Mouse (Mus musculus) ovary, adult 18-20 months (tissue): ENCODE measurements around the gene Dnajb3.

Source experiments
- DNase-seq: peaks from one replicate; pipeline ENCODE4 v3.0.0; 2022; ENCODE audit warnings: low spot score, mixed read lengths

The Dnajb3 gene

GRCm38 (mm10) chr1:88205294-88205922, at the start of gene Dnajb3:
Gene Dnajb3 (minus strand): TSS chr1:88205782.
- no peak for DNase-seq

DNA sequence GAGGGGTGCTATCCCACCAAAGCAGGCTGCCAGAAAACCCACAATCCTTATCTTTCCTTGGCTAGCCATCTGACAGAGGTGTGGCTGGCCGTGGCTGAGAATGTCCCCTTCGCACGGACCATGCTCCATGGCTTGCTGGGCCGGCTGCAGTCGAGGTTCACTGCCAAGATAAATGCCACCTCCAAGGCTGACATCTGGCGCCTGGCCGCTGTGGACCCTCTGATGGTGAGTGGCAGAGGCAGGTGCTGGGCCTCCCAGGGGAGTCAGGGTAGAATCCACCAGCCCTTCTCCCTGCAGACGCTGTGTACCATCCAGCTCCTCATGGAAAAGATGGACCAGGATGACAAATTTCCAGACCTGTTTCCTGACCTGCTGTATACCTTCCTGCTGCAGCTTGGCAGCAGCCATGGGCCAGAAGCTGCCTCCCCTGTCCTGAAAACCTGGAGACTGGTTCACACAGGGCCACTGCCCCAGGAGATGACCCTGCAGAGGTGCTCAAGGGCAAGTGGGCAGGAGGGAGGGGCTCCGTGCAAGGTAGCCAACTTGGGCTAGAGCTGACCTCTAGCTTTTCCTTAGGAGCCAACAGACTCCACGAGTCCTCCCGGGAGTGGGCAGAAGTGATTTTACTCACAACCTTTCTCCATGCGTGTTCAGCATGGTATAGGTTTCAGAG, 49.3 kb upstream of the Dnajb3 start:
- DNase-seq: no peak

DNA sequence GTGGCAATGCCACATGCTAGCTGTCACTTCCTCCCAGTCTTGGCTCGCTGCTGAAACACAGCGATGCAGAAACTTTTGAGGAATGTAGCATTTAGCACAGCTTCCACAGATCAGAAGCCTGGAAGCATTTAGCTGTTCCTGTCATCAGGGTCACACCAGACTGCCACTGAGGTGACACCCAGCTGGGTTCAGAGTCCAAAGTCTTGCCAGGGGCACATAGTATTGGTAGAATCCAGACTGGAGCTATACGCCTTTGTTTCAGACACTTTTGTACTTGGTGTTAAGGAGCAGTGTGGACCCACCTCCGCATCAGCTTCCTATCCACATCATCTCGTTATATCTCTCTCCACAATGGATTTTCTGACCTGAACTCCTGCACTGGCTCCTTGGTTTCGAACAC, 48.0 kb upstream of the Dnajb3 start:
- no peak for DNase-seq

- DNase-seq: no peak
Observed at GRCm38 (mm10) chr1:88253106-88253505, 47.5 kb upstream of the Dnajb3 start.

DNA sequence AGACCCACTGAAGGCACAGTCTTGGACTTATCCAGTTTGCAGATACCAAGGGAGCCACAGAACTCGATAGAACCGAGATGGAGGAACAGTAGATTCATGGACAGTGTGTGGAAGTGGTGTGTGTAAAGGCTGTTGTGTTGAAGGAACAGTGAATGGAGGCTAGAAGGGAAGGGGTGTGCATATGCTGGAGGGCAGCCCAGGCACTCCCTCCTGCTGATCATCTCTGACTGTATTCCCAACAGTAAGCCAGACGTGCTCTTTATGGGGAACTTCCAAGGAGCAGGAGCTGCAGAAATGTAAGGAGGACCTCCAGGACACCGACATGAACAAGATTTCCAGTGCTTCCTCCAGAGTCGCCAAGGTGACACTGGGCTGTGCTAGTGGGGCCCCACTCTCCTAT, 44.4 kb upstream of the Dnajb3 start:
- no peak for DNase-seq

- no peak for DNase-seq
Observed at GRCm38 (mm10) chr1:88249596-88249995, 44.0 kb upstream of the Dnajb3 start.

DNA sequence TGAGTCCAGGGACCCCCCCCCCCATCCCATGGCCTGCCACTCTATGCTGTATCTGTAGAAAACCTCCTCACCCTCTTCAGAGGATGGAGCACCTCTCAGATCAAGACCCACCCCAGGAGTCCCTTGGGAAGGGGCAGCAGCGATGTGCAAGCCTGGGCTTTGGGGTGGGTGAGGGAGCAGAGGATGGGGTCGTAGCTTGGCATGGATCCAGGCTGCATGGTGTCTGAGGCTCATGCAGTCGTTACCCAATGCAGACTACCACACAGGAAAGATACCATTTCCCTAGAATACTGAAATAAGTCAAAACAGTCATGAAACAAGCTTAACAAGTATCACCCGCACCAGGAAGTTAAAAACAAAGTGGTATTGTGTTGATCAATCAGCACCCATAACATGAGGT, 43.1 kb upstream of the Dnajb3 start:
- no peak for DNase-seq

GRCm38 (mm10) chr1:88247660-88248059, 42.1 kb upstream of the Dnajb3 start:
- DNase-seq: no peak

DNA sequence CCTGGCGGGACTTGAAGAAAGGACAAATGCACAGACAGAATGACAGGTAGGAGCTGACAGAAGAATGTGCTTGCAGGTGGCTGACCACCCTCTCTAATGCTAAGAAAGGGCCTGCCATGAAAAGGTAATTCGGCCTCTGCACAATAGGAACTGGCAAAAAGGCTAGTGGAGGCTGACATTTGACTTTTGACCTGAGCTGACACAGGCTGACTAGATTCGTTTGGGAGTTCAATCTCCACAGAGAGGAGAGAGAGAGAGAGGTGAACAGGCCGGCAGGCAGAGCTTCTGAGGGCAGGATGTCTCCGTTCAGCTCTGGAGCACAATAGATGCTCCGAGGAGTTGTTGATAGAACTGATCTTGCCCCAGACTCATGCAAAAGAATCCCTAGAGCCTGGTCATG, 40.8 kb upstream of the Dnajb3 start:
- DNase-seq: no peak

GRCm38 (mm10) chr1:88245881-88246280, 40.3 kb upstream of the Dnajb3 start:
- DNase-seq: no peak

GRCm38 (mm10) chr1:88243861-88244260, 38.3 kb upstream of the Dnajb3 start:
- no peak for DNase-seq

- no peak for DNase-seq
Observed at GRCm38 (mm10) chr1:88240579-88240978, 35.0 kb upstream of the Dnajb3 start.

DNA sequence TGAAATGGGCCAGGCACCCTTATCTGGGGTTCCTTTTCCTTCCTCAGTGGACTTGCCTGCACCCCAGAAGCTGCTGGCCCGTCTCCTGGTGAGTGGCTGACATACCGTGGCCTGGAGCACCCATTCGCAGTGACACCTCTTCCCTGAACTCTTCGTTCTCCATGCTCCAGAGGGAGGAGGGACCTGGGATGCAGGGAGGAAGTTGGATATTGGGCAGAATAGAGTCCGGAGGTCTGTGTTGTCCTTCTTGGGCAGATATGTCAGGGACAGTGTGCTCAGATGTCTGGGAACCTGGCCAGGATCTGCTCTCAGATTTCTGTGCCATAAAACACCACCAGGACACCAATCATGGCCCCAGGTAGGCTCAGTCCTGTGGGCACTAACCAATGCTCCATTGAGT, 34.5 kb upstream of the Dnajb3 start:
- no peak for DNase-seq

DNA sequence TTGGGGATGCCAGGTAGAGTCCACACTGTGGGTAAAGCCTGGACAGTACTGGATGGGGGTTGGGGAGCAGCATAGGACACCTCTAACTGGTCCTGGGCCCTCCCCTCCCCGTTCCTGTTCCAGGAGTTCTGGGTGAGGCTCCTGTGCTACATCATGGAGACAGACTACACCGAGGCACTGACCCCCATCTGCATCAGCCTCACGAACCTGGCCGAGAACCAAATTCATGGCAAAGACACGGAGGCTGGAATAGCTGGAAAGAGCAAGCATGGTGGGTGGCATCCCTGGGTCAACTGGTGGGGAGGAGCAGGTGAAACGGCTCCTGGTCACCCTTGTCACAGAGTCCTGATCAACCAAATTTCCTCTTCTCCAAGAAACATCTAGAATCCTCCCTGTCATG, 33.2 kb upstream of the Dnajb3 start:
- no peak for DNase-seq

DNA sequence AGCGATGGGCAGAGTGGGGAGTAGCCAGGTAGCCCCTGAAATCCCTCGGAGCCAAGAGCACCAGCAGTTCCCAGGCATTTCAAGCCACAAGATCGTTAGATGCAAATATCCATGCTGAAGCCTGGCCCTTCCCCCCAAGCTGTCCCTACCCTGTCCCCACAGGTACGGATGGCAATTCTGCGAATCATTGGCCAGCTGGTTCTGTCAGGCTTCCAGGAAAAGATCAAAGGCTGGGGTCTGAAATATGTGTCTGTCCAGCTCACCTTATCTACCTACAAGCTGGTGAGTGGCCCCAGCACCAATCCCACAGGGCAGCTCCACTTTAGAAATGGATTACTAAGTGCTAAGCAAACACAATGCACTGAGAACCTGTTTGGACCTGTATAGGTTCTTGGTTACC, 31.7 kb upstream of the Dnajb3 start:
- no peak for DNase-seq

DNA sequence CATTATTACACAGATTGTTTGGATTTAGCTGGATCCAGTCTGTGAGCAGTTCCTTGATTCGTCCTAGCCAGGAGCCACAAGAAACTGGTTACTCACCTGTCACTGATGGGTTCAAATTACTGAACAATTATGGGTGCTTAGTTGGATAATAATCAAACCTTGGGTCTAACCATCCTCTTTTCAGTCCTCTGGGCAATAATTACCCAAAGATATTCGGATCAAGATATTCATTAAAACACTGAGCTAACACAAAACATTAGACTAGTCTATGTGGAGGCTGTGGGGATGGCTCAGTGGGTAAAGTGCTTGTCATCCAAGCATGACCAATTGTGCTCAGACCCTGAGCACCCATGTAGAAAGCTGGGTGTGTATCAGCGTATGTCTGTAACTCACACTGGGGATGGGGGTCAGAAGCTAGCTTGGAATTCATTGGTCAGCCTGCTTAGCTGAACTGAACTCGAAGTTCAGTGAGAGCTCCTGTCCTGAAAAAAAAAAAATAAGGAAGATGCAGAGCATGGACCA, 30.4 kb upstream of the Dnajb3 start:
- no peak for DNase-seq

DNA sequence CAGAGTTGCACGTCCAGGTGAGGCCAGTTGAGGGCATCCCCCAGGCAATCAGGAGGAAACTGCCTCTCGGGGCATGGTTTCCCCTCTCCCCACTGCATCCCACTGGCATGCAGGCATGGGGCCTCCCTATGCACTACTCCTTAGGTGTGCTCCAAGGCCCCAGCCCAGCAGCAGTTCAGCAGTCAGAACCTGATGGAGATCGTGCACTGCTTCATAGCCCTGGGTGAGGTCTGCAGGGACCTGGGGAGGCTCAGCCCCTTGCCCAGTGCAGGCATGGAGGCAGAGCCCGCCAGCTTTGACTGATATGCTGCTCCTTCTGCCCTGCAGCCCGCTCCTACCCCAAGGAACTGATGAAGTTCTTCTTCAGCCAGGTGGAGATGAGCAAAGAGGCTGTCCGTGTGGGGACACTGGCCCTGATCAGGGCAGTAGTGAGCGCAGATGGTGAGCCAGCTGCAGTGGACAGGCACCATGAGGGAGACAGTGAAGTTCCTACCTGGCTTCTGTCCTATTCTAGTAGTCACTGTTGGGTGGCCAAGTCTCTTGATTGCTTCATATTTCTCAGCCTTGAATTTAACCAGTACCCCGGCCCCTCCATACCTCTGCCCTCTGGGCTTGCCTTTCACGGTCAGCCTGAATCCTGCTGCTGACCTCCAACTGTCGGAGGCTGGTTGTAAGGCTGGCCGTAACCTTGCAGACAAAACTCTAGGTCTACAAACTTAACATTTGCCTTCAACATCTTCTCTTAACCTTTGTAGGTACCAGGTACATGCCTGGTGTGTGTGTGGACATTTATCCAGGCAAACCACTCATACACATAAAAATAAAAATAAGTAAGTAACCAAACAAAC, 29.7 kb upstream of the Dnajb3 start:
- DNase-seq: no peak

DNA sequence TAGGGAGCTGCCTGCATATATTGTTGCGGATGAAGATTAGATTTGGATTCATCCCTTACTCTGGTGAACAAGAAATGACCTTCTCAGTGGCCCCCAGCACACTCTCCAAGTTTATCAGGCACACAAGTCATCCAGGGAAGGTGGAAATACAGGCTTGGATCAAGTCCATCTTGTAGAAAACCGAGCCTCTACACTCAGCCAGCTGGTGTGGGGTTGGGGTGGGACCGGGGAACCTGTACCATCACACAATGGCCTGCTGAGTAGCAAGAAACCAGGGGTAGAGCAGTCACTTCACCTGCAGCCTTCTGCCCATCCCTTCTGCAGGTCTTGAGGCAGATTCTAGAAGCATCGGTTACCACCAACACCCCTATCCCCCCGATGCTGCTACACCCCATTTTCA, 29.1 kb upstream of the Dnajb3 start:
- DNase-seq: no peak

GRCm38 (mm10) chr1:88234248-88234610, 28.6 kb upstream of the Dnajb3 start:
- no peak for DNase-seq

GRCm38 (mm10) chr1:88233421-88234247, 28.1 kb upstream of the Dnajb3 start:
- no peak for DNase-seq

DNA sequence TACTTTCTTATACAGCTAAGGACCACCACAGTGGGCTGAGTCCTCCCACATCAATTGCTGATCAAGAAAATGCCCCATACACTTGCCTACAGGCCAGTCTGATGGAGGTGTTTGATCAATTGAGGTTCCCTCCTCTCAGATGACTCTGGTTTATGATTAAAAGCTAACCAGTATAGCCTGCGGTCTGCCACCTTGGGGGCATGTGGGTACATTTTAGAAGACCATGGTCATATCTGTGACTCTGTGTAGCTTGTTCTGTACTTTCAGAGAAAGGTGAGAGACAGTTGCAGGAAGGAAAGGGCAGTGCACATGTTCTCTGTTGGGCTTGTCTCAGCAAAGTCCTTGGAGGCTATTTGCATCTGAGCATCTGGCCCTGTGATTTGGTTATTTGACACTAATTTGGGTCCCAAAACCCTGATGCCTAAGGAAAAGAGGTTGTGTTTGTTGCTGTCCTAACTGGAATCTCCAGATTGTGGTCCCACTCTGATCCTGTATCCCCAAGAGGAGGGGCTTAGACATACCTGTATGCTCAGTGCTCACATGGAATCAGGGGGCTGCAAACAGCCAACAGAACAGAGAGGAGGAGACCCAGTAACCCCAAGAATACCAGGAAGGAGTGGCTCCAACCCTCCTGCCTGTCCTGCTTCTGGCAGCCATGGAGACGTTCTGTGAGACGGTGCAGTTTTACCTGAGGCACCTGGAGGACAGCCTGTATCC, 27.2 kb upstream of the Dnajb3 start:
- no peak for DNase-seq
